Mouse (Mus musculus) cerebellum, adult 18-20 months (tissue): ENCODE data around the gene Pgam2.
"Not testable (repeated sequence)": the region's sequence is repeated elsewhere in the genome, so short reads cannot be mapped to it uniquely, and the experiment has no call there.

Experiments used
- DNase-seq, 2 experiments: peaks; one replicate each; pipeline ENCODE4 v3.0.0; 2021

The Pgam2 gene

GRCm38 (mm10) chr11:5803551-5803981, at the start of gene Pgam2:
Gene Pgam2, minus strand, starts transcription at chr11:5803733.
- no peak for DNase-seq

DNA sequence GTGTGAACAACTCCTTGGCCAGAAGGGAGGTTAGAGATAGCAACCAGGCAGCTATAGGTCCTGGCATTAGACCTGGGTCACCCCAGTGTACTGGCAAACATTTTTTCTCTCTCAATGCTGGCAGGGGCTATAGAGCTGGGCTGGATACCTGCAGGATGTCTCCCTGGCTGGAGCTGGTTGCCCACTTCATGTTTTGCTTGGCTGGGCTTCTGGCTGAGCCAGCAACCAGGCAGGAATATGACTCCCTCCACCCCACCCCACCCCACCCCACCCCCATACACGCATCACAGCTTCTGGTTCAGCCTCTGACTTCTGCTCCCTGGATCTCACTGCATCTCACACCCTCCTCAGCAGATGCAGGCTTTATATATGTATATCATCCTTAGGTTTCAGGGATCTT, 48.8 kb upstream of the Pgam2 start:
- DNase-seq, result no peak

GRCm38 (mm10) chr11:5851021-5851736, 47.6 kb upstream of the Pgam2 start:
- DNase-seq, result no peak

DNA sequence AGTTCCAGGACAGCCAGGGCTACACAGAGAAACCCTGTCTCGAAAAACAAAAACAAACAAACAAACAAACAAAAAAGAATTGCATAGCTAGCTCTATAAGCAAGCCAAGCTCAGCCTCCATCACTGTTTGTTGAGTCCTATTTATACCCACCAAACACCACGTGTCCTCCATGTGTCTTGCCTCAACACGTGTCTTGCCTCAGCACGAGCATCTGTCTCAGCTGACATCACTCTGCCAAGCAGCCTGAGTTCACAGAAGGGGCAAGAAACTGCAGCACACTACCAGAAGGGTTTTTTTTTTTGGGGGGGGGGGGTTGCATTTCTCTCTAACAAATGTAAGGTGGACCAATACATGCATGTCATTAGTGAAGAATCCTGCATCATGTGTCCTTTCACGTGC, 46.9 kb upstream of the Pgam2 start:
- no peak for DNase-seq

- DNase-seq, result no peak
Measured at GRCm38 (mm10) chr11:5849316-5849715, 45.8 kb upstream of the Pgam2 start.

GRCm38 (mm10) chr11:5848741-5849140, 45.2 kb upstream of the Pgam2 start:
- DNase-seq, result no peak

DNA sequence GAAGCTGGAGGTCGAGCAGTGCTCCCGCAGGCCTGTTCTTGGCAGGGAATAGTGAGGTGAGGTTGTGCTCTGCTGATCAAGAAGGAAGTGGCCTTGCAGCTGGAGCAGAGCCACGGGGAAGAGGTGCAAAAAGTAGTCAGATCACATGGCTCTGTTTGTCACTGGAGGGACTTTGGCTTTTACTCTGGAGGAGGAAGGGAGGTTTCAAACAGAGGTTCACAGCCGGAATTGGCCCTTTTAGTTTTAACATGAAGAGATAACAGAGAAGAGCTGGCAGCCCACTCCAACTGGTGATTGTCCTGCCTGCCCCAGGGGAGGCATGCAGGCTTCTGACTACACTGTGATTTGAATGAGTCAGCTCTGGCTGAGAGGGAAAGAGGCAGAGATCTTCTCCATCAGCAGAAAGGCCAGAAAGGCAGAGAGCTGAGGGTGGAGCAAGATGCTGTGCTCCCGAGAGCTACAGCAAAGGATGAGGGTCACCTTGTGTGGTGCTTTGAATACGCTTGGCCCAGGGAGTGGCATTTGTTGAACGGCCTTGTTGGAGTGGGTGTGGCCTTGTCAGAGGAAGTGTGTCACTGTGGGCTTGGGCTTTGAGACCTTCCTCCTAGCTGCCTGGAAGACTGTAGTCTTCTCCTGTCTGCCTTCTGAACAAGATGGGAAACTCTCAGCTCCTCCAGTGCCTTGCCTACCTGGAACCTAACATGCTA, 43.3 kb upstream of the Pgam2 start:
- DNase-seq, result no peak

DNA sequence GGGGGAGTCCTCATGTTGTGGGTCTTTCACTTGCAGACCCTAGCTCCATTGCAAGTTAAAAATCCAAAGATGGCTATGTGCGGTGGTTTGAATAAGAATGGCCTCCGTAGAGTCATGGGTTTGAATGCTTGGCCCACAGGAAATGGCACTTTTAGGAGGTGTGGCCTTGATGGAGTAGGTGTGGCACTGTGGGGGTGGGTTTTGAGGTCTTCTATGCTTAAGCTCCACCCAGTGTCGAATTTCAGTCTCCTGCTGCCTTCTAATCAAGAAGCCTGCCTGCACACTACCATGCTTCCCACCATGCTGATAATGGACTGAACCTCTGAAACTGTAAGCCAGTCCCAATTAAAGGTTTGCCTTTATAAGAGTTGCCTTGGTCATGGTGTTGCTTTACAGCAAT, 39.6 kb upstream of the Pgam2 start:
- no peak for DNase-seq

GRCm38 (mm10) chr11:5841751-5842150, 38.2 kb upstream of the Pgam2 start:
- DNase-seq, result no peak

DNA sequence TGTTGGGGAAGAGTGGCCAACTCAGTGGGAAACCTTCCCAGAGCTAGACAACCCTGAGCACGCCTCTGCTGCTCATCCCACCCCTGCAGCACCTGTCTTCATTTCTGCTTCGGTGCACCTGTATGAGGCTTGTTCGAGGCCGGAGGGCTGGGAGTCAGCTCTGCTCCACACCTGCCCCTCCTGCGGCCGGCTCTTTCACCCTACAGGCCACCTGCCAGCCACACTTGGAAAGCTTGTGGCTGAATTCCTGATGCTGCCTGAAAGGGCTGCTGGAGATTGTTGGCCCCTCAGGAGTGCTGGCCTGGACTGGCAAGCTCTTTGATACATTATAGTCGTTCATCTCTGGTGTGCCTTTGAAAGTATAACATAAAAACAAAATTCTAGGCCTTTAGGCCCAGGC, 36.8 kb upstream of the Pgam2 start:
- DNase-seq, result no peak

DNA sequence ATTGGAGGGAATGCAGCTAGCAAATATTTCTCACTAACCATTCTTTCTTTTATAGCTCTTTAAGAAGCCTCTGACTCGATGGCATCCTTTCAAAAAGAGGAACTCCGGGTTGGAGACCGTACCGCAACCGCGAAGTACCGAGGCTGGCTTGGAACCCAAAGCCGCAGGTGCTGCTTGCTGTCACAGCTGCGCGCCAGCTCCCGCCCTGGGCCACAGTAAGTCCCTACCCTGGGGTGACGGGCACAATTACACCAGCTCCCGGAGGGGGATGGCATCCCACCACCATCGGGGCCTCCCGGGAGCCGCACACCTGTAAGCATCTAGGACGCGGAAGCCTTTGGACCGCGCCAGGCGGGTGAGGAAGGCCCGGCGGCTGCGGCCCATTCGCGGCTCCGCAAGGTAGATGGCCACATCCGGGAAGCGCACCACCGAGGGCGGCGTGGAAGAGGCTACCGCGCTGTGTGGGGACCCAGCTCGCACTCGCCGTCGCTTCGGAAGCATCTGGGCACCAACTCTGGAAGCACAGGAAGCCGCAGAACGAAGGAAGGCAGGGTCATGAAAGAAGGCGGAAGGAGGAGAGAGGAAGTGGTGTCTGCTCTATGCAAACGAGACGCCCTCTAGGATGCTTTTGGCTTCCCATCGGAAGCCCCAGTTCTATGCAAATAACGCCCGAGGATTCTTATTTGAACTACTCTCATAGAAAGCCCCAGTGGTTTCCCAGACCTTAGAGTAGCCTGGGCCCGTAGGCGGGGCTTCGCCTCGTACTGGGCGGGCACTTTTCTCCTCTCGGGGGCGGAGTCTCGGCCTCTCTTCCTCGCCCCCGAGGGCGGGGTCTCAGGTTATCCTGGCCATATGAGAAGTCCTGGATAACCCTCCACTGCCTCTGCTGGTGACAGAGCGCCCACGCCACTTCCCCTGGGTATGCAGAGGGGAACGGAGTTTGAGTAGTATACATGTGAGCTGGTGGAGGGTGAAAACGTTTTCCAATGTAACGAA, 34.0 kb upstream of the Pgam2 start, which contains the start of gene Polm:
TSS of gene Polm (minus strand) at position 766 of the 996 bp plus-strand sequence.
- DNase-seq, result peak; percentile 96 to 97

GRCm38 (mm10) chr11:5836126-5836525, 32.6 kb upstream of the Pgam2 start:
- peak; percentile 43 to 45 for DNase-seq

- DNase-seq, result no peak
Measured at GRCm38 (mm10) chr11:5835057-5835456, 31.5 kb upstream of the Pgam2 start.

DNA sequence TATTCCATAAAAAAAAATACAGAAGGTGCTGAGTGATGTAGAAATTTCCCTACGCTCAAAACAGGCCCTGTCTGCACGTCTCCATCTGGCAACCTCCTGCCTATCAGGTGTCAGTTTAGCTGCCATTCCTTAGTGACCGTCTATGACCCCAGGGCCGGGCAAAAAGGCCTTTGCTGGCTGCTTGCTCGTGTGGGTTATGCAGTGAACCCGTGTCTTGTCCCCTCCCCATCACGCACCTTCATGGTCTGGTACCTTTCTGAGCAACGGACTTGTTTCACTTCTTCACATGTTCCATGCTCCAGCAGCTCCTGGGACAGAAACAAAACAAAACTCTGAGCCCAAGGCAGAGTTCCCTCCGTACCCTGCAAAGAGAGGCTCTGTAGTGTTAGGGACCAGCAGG, 31.0 kb upstream of the Pgam2 start:
- DNase-seq, result no peak

GRCm38 (mm10) chr11:5829327-5829726, 25.8 kb upstream of the Pgam2 start:
- DNase-seq, result no peak

DNA sequence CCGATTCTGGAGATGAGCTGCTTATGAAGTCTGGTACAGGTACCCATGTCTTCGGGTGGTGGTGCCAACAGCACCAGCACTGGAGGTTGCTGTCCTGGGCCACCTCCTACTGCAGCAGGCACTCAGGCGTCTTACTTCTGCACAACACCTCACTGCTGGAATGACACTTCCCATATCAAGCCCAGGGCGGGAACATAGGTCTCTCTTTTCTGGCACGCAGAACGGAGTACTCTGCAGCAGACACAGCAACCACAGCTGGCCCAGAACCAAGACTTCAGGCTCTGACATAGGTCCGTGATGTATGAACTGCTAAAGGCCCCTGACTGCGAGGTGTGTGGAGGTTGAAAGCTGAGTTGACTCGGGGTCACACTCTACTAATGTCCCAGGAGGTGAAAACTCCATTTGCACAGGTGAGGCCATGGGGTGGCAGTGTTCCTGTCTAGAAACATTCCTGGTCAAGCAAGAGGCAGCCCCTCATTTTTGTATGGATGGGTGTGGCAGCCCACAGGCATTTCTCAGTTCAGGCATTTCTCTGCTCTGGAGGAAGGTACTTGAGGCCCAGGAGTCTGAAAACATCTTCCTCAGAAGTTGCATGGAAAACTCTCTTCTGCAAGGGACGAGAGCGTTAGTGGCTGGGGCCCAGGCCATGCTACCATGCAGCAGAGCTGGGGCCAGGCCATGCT, 25.1 kb upstream of the Pgam2 start:
- no peak for DNase-seq

- no peak for DNase-seq
Measured at GRCm38 (mm10) chr11:5827931-5828330, 24.4 kb upstream of the Pgam2 start.

DNA sequence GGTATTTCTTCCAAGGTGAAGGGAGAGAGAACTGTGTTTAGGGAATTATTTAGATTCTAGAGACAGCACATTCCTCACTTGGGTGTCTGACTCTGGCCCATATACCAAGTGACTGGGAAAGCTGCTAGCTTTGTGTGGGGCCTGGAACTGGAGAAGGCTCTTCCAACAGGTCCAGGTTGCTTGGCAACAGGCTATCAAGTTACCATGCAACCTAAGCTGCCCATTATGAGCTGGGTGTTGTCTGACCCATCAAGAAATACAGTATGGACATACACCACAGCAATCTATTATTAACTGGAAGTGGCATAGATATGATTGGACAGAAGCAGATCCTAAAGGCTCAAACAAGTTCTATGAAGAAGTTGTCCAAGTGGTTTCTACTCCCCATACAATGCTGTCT, 21.9 kb upstream of the Pgam2 start:
- no peak for DNase-seq

DNA sequence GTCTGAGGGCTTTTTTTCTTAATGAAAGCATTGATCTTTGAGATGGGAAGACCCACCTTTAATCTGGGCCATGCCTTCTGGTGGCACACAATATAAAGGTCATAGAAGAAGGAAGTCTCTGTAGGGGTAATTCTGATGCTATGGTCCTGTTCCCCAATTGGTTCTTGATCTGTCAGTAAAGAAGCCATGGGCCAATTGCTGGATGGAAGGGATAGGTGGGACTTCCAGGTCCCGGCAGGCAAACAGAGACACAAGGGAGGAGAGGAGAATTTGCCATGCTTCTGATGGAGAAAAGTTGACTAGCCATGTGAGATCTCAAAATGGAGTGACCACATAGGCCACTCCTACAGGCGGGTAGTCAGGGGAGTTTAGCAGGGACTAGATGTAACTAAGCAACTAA, 15.7 kb upstream of the Pgam2 start:
- DNase-seq, result no peak

DNA sequence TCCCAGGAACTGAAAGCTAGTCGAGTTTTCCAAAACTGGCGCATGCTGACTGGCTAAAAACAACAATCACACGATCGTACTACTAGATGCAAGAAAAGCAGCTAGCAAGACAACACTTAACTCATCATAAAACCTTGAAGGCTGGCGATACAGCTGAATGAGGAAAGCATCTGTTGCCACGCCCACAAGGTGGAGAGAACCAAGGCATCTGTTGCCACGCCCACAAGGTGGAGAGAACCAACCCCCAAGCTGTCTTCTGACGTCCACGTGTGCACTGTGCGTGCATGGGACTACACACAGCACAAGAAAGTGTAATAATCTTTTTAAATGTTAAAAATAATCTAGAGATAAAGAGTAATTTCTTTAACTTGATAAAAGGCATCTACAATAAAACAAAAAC, 9.8 kb upstream of the Pgam2 start:
- DNase-seq, result no peak

DNA sequence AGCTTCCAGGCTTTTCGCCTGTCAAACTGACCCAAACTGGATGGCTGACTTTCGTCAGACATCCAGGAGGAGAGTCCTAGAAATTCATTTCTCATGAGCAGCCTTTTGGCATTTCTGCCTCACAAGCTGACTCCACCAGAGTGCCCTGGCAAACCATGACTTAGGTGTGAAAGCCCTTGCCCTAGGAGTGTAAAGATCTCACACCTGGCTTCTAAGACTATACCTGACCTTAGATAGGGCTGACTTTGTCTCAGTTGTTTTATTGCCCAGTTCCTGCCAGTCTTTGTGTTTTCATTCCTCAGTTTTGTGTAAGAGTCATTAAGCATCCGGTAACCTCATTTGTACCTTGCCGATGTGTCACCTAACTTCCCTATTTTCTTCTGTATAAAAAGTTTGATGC, 6.0 kb upstream of the Pgam2 start:
- DNase-seq, result not testable (repeated sequence)

DNA sequence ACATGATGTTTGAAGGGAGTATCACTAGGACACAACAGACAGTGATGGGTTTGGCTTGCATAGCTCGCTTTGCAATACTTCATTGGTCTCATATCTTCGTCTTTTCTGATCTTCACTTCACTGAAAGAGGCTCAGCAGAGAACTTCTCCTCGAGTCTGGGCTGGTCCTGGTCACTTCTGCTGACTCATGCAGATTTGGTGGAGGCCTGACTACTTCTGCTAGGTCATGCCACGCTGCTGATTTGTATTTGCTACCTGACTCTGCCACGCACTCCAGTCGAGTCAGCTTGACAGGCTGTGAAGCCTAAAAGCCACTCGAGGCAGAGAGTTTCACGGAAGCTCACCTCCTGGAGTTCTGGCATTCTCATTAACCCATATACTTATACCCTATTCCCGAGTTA, 4.4 kb upstream of the Pgam2 start:
- no peak for DNase-seq

- no peak for DNase-seq
Measured at GRCm38 (mm10) chr11:5805711-5806110, 2.2 kb upstream of the Pgam2 start.
